Mouse (Mus musculus) spleen, adult 2 months (tissue): ENCODE data around the gene Gm48551.

Source experiments
- CTCF ChIP-seq: fragments of 200-500 bp; IDR thresholded peaks from 2 replicates; pipeline ENCODE4 v1.5.1; 2011; ENCODE audit warnings: mild to moderate bottlenecking, inconsistent platforms; ENCODE audit not compliant: insufficient read depth, insufficient read length, insufficient replicate concordance; ENCODE audit errors: extremely low read depth
- POLR2A ChIP-seq: fragments of 200-500 bp; IDR thresholded peaks from 2 replicates; pipeline ENCODE4 v1.6.1; 2011; ENCODE audit warnings: low read depth, low read length, inconsistent platforms

DNA sequence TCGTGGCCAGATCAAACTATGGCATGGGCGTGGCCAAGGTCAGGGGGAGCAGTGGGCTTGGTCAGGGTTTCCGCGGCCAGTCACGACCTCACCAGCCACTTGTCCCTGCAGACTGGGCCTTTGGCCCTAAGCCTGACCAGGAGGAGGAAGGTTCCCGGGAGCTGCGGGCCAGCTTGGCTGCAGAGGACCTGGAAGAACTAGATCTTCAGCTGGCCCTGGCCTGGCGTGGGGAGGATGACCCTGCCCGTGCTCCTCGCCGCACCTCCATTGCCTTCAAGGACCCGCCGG is 6.4 kb downstream of the Gm48551 start:
- TF ChIP-seq POLR2A, result no peak
- no peak for TF ChIP-seq CTCF
